Mouse (Mus musculus): Measurements from ENCODE around the gene Col6a3. TPM values are rescaled to one million over a fixed set of nuclear protein-coding genes. Genes with fewer than 3 reads are reported as not detected.

Col6a3 gene
- polyA plus RNA-seq, 1 experiment from 2014 or later, result 73.2 TPM

DNA sequence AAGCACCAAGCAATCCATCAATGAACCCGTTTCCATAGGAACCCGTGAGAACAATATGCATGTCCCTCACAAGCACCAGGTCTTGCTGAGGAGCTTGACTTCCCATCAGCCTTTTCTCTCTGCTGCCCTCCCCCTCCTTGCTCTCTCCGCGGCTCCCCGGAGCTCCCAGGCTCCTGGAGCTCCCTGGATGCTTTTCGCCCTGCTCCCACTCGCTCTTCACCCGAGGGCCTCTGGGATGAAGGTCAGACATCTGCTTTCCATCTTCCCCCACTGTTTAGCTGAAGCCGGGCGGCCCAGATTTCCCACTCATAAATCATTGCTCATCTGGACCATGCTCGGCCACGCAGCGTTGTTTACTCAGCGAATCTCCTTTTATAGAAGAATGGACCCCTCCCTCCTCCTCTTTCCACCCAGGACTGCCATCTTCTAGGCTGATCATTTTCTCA, 99.8 kb downstream of the Col6a3 start:
- Histone ChIP-seq H3K27me3 (replicated peaks) (no peaks in the 10 kb centered on the region), H3K36me3 (no peaks in the 10 kb centered on the region), H3K4me3 (replicated peaks) (0 out of 2 replicates have a peak overlapping the region, but pooled peaks have one; percentile 1), H3K4me1 (replicated peaks) (peaks cover 12% of the 10 kb centered on the region), H3K27ac (peak overlapping the region; percentile 79), H3K9ac (no peak overlapping the region), H3K4me2 (replicated peaks) (peak overlapping the region; percentile 37), H3K9me3 (no peaks in the 10 kb centered on the region)
- ATAC-seq, result peak; percentile 94
- 1% methylated on average over 14 of the region's 14 CpGs for whole genome bisulfite sequencing

DNA sequence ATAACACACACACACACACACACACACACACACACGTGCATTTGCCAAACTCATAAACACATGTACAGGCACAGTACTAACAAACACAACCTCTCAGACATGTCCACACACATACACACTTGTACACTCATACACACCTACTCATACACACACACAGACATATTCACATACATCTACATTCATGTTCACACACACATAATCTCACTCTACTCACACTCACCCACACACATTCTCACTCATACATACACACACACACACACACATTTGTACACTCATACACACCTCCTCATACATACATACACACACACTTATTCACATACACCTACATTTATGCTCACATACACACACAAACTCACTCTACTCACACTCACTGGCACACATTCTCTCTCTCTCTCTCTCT, 100.3 kb downstream of the Col6a3 start:
- Histone ChIP-seq H3K9ac (no peak overlapping the region), H3K36me3 (no peaks in the 10 kb centered on the region), H3K4me2 (replicated peaks) (no peak overlapping the region), H3K4me3 (replicated peaks) (no peak overlapping the region), H3K27ac (peak overlapping the region; percentile 79), H3K9me3 (no peaks in the 10 kb centered on the region), H3K4me1 (replicated peaks) (peaks cover 12% of the 10 kb centered on the region), H3K27me3 (replicated peaks) (no peaks in the 10 kb centered on the region)
- 49% methylated on average over 1 of the region's 1 CpGs for WGBS
- ATAC-seq, result no peak

DNA sequence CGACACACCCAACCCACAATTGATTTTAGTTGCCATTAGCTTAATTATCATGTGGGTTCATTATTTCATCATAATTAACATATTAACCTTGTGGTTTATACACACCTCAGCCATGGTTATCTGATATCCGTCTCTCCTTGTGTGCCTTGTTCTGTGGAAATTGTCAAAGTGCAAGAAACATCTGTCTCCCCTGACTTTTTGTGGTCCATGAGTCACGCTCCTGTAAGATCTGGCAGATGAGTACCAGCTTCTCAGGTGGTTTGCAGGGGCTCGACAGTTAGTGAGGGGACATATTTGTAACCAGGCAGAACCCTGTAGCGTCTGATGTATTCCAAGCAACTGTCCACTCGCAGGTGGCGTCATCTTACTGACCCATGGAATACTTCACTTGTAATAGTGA, 101.1 kb downstream of the Col6a3 start:
- H3K4me2 ChIP-seq (replicated peaks), result no peak overlapping the region
- WGBS, result 76% methylated on average over 7 of the region's 7 CpGs
- no peaks in the 10 kb centered on the region for H3K36me3 ChIP-seq
- H3K9ac ChIP-seq, result no peak overlapping the region
- H3K27me3 ChIP-seq (replicated peaks), result no peaks in the 10 kb centered on the region
- ATAC-seq, result no peak
- no peak overlapping the region for H3K27ac ChIP-seq
- no peaks in the 10 kb centered on the region for H3K9me3 ChIP-seq
- H3K4me1 ChIP-seq (replicated peaks), result peaks cover 19% of the 10 kb centered on the region
- H3K4me3 ChIP-seq (replicated peaks), result no peak overlapping the region

DNA sequence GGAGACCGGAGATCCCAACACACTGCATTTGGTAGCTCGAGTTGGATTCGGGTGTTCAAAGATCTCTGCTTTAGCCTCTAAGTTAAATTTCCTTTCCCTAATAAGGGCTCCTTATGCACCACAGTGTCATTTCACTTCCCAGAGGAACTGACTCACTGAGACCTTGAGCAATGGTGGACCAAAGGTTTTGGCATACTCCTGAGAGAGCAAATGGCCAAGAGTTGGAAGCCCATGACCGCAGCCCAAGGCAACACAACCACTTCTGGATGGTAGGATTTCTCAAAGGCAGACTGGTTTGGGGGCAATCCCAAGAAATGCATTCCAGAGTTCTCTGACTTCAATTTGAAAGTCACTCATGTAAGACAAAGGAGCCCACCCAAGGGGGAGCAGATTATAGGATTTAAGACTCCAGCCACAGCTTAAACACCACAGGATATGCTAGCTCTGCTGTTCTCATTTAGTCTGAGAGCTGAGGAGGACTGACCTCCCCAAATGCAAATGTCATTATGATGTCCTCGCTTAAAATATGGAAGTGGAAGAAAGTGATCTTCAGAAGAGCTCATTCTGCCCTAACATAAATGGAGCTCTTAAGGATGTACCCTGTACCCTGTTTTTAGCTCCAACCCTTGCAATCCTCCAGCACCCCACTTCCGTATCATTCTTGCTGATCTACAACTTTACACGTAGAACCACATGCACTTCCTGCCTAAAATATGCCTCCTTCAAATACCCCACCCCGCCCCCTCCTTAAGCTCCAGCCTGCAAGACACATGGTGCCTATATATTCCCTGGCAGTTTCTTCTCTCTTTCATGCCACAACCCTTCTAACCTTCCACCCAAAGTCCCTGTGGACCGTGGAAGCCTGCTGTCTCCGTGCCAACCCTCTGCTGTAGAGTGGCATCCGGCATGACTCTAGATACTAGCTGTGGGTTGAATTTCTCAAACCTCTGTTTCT, 103.3 kb downstream of the Col6a3 start:
- H3K9me3 ChIP-seq, result no peaks in the 10 kb centered on the region
- no peak overlapping the region for H3K4me3 ChIP-seq (replicated peaks)
- no peak for ATAC-seq
- H3K36me3 ChIP-seq, result no peaks in the 10 kb centered on the region
- H3K4me1 ChIP-seq (replicated peaks), result peaks cover 12% of the 10 kb centered on the region; the same call in 1 of the 2 replicates
- H3K9ac ChIP-seq, result no peak overlapping the region
- 82% methylated on average over 11 of the region's 11 CpGs for WGBS
- no peaks in the 10 kb centered on the region for H3K27me3 ChIP-seq (replicated peaks)
- H3K27ac ChIP-seq, result no peak overlapping the region
- no peak overlapping the region for H3K4me2 ChIP-seq (replicated peaks)

DNA sequence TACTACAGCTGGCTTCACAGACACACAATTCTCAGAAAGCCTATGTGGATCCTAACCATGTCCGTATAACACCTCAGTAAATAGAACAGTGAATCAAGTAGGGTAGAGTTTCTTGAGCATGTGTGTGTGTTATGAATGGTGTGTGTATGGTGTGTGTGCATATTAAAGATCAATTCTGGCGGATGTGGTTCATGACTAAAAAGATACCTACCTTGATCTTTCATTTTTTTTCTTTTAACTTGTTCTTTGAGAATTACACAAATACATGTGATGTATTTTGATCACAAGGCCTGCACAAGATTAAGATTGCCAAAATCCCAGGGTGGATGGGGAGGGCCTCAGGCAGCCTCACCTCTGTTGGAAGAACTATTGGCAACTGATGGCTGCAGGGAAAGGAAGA, 104.9 kb downstream of the Col6a3 start:
- ATAC-seq, result no peak
- H3K36me3 ChIP-seq, result no peaks in the 10 kb centered on the region
- 88% methylated on average over 2 of the region's 2 CpGs for WGBS
- H3K4me3 ChIP-seq (replicated peaks), result no peak overlapping the region
- H3K27me3 ChIP-seq (replicated peaks), result no peaks in the 10 kb centered on the region
- peaks cover 17% of the 10 kb centered on the region for H3K4me1 ChIP-seq (replicated peaks)
- H3K4me2 ChIP-seq (replicated peaks), result no peak overlapping the region
- H3K9ac ChIP-seq, result no peak overlapping the region
- no peak overlapping the region for H3K27ac ChIP-seq
- no peaks in the 10 kb centered on the region for H3K9me3 ChIP-seq

DNA sequence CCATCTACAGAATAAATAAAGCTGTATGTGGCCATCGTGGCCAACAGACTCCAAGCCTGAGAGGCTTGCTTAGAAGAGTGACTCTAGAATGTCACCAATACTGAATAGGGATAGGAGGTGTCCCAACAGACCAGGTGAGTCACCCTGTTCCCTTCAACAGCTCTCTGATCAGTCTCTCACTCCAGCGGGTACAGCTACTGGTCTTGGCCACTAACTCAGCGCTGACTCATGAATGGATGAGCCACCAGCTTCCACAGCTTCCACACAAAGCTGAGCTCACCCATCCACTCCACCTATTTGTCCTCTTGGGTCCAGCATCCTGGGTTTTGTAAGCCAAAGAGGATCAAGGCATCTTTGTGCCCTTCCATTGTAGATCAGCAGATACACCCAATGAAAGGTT, 114.3 kb downstream of the Col6a3 start:
- no peak overlapping the region for H3K9ac ChIP-seq
- H3K27ac ChIP-seq, result no peak overlapping the region
- H3K27me3 ChIP-seq (replicated peaks), result no peaks in the 10 kb centered on the region
- no peak overlapping the region for H3K4me3 ChIP-seq (replicated peaks)
- no peaks in the 10 kb centered on the region for H3K36me3 ChIP-seq
- WGBS, result 85% methylated on average over 3 of the region's 3 CpGs
- ATAC-seq, result no peak
- H3K4me2 ChIP-seq (replicated peaks), result no peak overlapping the region
- H3K9me3 ChIP-seq, result no peaks in the 10 kb centered on the region
- H3K4me1 ChIP-seq (replicated peaks), result peaks cover 5% of the 10 kb centered on the region

DNA sequence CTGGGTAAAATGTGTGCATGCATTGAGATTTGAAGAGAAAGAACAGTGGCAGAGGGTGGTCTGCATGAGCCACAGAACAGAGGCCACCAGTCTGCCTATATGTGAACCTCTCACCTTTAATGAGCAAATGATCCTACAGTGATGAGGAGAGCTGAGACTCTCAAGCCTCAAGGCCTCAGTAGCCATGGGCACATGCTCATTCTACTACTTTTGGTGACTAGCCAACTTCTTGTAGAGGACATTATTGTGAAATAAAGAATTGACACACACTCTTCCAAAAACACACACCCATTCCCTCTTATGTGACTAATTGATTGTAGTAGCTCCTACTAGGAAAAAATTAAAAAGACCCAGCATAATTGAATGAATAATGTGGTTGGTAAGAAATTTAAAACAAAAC, 120.0 kb downstream of the Col6a3 start:
- H3K9me3 ChIP-seq, result no peaks in the 10 kb centered on the region
- no peak overlapping the region for H3K9ac ChIP-seq
- no peak overlapping the region for H3K4me2 ChIP-seq (replicated peaks)
- H3K27me3 ChIP-seq (replicated peaks), result no peaks in the 10 kb centered on the region
- H3K4me3 ChIP-seq (replicated peaks), result no peak overlapping the region
- H3K36me3 ChIP-seq, result no peaks in the 10 kb centered on the region
- no peak overlapping the region for H3K27ac ChIP-seq
- peaks cover 7% of the 10 kb centered on the region for H3K4me1 ChIP-seq (replicated peaks)
- no peak for ATAC-seq

DNA sequence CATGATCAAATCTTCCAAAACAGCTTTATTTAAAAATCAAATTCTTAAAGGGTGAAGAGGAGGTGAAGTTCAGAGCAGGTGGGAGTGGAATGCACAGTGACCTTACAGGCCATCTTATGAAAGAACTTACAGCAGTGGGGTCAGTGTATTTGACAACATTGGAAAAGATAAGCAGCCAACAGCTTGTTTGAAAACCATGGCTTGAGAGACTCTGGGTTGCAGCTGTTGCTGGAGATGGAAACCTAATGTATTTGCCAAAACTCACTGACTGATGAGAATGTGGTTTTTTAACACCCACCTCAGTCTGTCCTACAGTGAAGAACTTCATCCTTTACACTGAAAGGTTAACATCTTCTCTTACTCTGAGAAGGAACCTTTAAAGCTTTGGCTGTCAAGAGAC, 120.4 kb downstream of the Col6a3 start:
- H3K9me3 ChIP-seq, result no peaks in the 10 kb centered on the region
- H3K4me3 ChIP-seq (replicated peaks), result no peak overlapping the region
- H3K4me2 ChIP-seq (replicated peaks), result no peak overlapping the region
- no peak overlapping the region for H3K27ac ChIP-seq
- no peaks in the 10 kb centered on the region for H3K27me3 ChIP-seq (replicated peaks)
- peaks cover 7% of the 10 kb centered on the region for H3K4me1 ChIP-seq (replicated peaks)
- no peak overlapping the region for H3K9ac ChIP-seq
- H3K36me3 ChIP-seq, result no peaks in the 10 kb centered on the region
- no peak for ATAC-seq

DNA sequence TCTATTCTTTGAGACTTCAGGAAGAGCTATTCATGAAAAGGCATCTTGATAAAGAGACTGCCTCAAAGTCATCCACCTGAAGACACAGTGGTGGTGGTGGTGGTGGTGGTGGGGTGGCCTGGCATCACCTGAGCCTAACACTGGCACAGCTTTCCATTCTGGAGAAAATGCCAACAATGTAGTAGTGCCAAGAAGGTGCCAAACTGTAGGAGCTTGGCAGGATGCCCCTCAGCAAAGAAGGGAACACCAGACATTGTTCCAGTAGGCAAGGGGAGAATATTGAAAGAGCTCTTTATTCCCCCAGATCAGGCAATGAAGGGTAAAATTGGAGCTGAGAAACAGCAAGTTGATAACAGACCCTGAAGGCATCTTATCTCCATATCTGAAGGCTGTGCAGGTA, 121.8 kb downstream of the Col6a3 start:
- H3K27me3 ChIP-seq (replicated peaks), result no peaks in the 10 kb centered on the region
- H3K4me1 ChIP-seq (replicated peaks), result peaks cover 7% of the 10 kb centered on the region
- no peaks in the 10 kb centered on the region for H3K9me3 ChIP-seq
- H3K4me3 ChIP-seq (replicated peaks), result no peak overlapping the region
- no peak overlapping the region for H3K27ac ChIP-seq
- no peak overlapping the region for H3K9ac ChIP-seq
- H3K36me3 ChIP-seq, result no peaks in the 10 kb centered on the region
- no peak for ATAC-seq
- H3K4me2 ChIP-seq (replicated peaks), result no peak overlapping the region

DNA sequence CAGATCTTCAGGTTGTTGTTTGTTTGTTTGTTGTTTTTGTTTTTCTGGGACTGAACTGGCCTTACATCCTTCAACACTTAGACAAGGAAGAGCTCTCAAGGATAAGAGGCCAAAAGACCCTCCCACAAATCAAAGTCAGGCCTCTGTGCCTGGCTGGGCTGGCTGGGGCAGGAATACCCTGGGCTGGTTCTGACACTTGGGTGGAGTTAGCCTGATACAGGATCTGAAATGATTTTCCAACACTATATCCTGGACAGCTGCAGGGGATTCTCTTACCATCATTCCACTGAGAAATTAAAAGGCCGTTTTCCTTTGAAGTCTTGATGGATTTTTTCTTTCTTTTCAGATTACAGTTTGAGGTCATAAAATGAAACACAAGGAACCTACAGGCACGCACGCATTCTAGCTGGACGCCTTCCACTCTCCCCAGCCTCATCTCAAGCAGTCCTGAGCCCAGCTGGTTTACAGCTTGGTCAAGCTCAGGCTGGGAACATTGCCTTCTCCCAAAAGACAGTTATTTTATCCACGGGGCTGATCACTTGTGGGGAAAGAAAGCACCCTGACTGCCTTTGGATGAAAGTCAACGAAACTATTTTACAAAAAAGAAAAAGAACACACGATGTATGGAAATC, 123.0 kb downstream of the Col6a3 start:
- Histone ChIP-seq H3K9ac (no peak overlapping the region), H3K4me3 (replicated peaks) (no peak overlapping the region), H3K27ac (peak overlapping the region; percentile 6; the same call in 1 of the 2 replicates), H3K9me3 (no peaks in the 10 kb centered on the region), H3K36me3 (no peaks in the 10 kb centered on the region), H3K4me2 (replicated peaks) (no peak overlapping the region), H3K4me1 (replicated peaks) (peaks cover 7% of the 10 kb centered on the region), H3K27me3 (replicated peaks) (no peaks in the 10 kb centered on the region)
- ATAC-seq, result 0 out of 2 replicates have a peak, but pooled peaks have one; percentile 39
- WGBS, result 44% methylated on average over 7 of the region's 7 CpGs

DNA sequence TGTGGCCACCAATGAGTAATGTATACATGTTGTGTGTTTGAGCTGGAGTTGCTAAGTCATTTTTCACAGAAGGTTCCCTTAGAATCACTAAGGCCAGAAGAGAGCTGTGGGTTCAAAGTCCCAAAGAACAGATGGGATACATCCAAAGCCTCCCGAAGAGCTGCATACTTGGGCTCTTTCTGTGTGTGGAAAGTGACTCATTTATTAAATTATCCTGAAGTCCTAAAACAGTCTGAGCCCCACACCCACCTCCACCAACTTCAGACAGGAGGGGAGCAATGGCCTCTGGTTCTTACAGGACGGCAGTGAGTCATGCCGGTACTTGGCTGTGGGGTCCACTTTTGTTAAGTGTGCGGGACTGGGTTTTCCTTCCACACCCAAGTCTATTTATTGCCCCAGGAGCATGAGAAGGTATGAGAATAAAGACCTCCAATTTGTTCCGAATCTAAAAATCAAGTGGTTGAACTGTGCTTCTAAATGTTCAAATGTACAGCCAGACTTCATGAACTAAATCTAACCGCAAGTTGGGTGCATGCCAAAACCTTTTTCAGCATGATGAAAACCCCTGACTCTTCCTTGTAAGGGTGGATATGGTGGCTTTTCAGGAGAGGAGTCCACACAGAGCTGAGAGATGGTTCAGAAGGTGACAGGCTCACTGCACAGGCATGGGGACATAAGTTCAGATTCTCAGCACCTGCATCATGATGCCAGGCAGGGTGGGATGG, 124.8 kb downstream of the Col6a3 start:
- WGBS, result 50% methylated on average over 6 of the region's 6 CpGs
- no peaks in the 10 kb centered on the region for H3K27me3 ChIP-seq (replicated peaks)
- H3K9ac ChIP-seq, result no peak overlapping the region
- ATAC-seq, result peak; percentile 71
- peak overlapping the region; percentile 73 for H3K27ac ChIP-seq
- H3K4me3 ChIP-seq (replicated peaks), result no peak overlapping the region
- H3K4me1 ChIP-seq (replicated peaks), result peaks cover 7% of the 10 kb centered on the region
- no peaks in the 10 kb centered on the region for H3K36me3 ChIP-seq
- H3K4me2 ChIP-seq (replicated peaks), result no peak overlapping the region
- H3K9me3 ChIP-seq, result no peaks in the 10 kb centered on the region

DNA sequence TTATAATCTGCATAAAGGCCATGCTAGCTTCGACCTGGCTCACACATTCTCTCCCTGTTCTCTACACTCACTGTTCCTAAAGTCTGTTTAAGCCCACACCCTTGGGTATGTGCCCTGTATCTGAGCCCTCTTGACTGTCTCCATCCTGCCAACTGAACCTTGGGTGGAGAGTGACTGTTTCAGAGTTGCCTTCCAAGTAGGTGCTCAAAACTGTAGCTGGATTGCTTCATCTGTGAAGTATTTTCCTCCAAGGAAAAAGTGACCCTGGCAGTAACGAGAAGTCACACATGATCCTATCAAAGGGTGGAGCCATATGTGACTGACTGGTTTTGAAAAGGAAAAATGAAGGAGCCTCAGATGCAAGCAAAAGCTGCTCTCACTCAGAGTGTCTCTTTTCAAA, 127.5 kb downstream of the Col6a3 start:
- Histone ChIP-seq H3K4me2 (replicated peaks) (no peak overlapping the region), H3K36me3 (no peaks in the 10 kb centered on the region), H3K9ac (no peak overlapping the region), H3K27me3 (replicated peaks) (no peaks in the 10 kb centered on the region), H3K27ac (no peak overlapping the region), H3K9me3 (no peaks in the 10 kb centered on the region), H3K4me1 (replicated peaks) (peaks cover 7% of the 10 kb centered on the region), H3K4me3 (replicated peaks) (no peak overlapping the region)
- 65% methylated on average over 2 of the region's 2 CpGs for WGBS
- no peak for ATAC-seq

Measured in intestine, embryonic 15.5 days (tissue).